Mouse (Mus musculus) urinary bladder, adult 18-20 months (tissue): ENCODE measurements around the gene Ttll3.

ENCODE experiments used
- DNase-seq, 2 experiments: peaks; one replicate each; pipeline ENCODE4 v3.0.0; 2022; ENCODE audit warnings: low spot score in 2 of 2, mixed read lengths in 2 of 2

Ttll3 gene

GRCm38 (mm10) chr6:113388960-113389359 is at the start of gene Ttll3:
TSS of gene Ttll3 (plus strand) at chr6:113389260.
- no peak for DNase-seq

DNA sequence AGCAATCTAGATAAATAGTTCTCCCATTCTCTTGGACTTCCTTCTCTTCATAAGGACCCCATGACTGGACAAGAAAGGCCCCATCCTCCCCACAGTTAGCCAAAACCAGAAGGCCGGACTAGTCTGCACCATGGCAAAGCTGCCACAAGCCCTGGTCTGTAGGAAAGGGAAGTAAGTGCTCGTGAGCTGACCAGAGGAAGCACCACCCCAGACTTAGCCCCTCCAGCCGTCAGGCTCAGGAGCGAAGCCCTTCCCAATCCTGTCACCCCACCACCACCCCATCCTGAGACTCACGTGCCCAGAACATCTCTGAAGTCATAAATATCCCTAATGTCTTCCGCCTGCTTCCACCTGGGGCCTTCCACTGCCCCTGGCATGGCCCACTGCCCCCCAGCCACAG is 47.5 kb upstream of the Ttll3 start:
- no peak for DNase-seq

DNA sequence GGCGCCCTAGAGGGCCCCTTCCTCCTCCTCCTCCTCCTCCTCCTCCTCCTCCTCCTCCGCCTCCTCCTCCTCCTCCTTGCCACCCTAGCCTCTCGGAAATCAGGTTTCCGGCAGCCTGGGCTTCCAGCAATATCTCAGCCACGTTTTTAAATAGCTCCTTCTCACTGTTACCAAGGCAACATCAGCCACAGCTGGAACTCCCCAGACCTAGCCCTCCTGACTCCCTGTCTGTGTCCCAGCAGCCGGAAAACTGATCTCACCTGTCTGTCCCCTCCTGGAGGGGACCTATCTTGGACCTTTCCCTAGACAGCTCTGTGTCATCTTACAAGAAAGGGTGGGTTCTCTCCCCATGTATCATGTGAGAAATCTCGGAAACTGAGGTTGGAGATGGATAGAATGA is 46.8 kb upstream of the Ttll3 start:
- no peak for DNase-seq

DNA sequence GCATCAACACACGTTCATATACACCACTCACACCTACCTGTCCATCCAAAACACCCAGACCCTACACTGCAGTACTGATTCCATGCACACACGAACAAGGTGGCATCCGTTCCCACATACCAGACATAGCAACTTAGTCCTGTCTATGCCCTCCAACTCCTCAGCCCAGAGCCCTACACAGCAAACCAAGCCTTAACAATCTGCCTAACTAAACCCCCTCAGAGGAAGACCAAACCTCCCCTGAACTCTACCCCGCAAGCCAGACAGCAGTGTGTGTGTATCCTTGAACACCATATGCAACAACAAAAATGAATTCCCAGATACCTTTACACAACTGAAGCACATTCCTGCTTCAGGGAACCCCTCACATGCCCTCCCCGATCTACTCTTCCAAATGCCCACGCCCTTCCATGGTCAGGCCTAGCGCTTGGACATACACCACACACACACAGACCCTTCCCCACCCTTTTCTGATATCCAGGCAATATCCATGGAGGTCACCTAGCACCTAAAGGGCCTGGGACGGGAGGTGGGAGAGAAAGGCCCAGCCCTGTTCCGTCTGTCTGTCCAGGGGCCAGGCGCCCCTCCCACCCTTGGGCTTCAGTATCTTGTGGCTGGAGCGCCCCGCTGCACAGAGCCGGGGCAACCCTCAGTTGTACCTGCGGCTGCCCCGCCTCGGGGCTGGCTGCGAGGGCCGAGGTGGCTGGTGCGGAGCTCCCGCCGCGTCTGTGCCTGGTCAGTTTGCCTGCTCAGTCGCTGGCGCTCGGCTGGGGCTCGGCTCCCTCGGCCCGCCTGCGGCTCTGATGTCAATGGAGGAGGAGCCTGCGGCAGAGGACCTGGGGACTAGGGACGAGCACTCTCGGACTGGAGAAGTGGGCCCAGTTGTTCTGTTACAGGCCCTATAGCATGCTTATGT is 45.6 kb upstream of the Ttll3 start, which contains the start of gene Camk1:
TSS of gene Camk1 (minus strand) at position 808 of the 916 bp plus-strand sequence.
- peak; percentile 69 to 79 for DNase-seq

GRCm38 (mm10) chr6:113344321-113344720 is 44.7 kb upstream of the Ttll3 start:
- peak; percentile 30 to 56 for DNase-seq

GRCm38 (mm10) chr6:113346897-113347296 is 42.2 kb upstream of the Ttll3 start:
- DNase-seq, result no peak

- DNase-seq, result no peak
Observed at GRCm38 (mm10) chr6:113350538-113350937, 38.5 kb upstream of the Ttll3 start.

- no peak for DNase-seq
Observed at GRCm38 (mm10) chr6:113351161-113351560, 37.9 kb upstream of the Ttll3 start.

- DNase-seq, result no peak
Observed at GRCm38 (mm10) chr6:113351653-113352052, 37.4 kb upstream of the Ttll3 start.

DNA sequence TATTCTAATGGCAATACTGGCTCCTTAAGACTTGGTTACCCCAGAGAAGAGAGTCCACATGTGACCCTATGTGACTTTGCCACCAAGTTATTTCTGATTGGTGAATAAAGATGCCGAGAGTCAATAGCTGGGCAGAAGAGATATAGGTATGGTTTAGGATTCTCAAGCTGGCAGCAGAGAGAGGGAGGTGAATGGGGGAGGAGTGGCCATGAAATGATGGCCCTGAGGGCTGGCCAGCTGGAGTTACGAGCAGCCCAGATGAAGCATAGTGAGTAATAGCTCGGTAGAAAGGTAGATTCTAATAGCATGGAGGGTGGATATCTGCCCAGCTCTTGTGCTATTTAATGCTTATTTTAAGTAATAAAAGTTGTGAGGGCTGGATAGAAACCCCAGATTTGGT is 36.2 kb upstream of the Ttll3 start:
- no peak for DNase-seq

- no peak for DNase-seq
Observed at GRCm38 (mm10) chr6:113353696-113354095, 35.4 kb upstream of the Ttll3 start.

DNA sequence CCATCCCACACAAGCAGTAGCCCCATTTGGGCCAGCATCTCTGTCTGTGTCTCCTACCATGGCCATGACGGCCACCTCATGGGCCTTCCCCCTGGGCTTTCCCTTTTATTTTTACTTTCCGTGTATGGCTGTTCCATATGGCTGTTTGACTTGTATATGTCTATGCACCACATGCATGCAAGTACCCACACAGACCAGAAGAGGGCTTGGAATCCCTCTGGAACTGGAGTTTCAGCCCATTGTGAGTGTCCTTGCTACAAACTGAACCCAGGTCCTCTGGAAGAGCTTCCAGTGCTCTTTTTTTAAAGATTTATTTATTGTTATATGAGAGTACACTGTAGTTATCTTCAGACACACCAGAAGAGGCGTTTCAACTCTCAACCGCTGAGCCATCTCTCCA is 27.6 kb upstream of the Ttll3 start:
- no peak for DNase-seq

- no peak for DNase-seq
Observed at GRCm38 (mm10) chr6:113362241-113362640, 26.8 kb upstream of the Ttll3 start.

DNA sequence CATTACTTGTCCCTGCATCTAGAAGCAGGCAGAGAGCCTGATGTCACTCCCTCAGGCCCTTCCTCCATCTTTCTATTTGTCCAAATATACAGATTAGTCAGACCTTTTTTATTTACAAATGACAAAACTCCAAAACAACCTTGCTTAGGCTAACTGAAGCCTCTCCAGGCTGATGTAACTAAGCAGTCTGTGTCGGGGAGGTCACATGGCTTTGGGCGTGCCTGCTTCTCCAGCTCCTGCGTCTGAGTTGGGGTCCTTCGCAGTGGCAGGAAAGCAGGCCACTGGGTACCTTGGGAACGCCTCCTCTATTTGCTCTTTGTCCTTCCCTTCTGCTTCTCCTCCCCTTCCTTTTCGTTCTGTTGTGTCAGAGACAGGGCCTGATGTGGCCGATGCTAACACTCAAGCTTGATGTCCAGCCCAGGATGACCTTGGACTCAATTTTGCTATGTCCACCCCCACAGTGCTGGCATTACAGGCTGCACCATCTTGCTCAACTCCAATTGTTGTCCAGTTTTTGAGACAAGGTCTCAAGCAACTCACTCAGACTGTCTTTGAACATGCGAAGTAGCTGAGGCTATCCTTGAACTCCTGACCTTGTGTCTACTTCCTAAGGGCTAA is 24.4 kb upstream of the Ttll3 start:
- no peak for DNase-seq

GRCm38 (mm10) chr6:113366639-113367038 is 22.4 kb upstream of the Ttll3 start:
- no peak for DNase-seq

- DNase-seq, result no peak
Observed at GRCm38 (mm10) chr6:113367574-113367973, 21.5 kb upstream of the Ttll3 start.

DNA sequence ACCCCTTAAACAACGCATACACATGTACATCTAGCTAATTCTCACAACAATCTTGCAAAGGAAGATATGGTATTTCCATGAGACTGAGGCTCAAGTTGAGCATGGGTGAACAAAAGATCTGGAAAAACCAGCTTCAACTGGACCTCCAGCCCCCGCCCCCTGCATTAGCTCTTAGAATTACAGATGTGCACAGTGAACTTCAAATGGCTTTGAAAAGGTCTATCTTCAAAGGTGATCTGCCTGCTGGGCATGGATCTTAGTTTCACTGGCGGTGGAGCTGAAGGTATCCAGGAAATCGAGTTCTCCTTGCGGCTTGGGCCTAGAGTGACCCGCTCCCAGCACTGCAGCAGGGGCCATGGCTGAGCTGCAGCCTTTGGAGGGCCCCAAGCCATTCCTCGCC is 20.9 kb upstream of the Ttll3 start:
- DNase-seq, result no peak

- DNase-seq, result no peak
Observed at GRCm38 (mm10) chr6:113368577-113368976, 20.5 kb upstream of the Ttll3 start.

- DNase-seq, result no peak
Observed at GRCm38 (mm10) chr6:113370194-113370929, 18.7 kb upstream of the Ttll3 start.

- DNase-seq, result no peak
Observed at GRCm38 (mm10) chr6:113373491-113373890, 15.6 kb upstream of the Ttll3 start.

GRCm38 (mm10) chr6:113377172-113377495 is 11.9 kb upstream of the Ttll3 start:
- DNase-seq, result no peak
